In genomic region chr15:27756426-27756825, GRCm38 (mm10) we compare ENCODE assay signal across 24 mouse cellular contexts.
"Had no signal": no experiment of that assay in that cellular context is flagged by ENCODE, and none has a peak within 500 bp of the region (broad histone marks: within the 10 kb centered on the region; RNA-seq: fewer than 3 reads in every experiment).

No protein-coding gene starts in this region.

- H3K27ac ChIP-seq: kidney, postnatal 0 days; limb, embryonic 12.5 days; limb, embryonic 15.5 days; liver, embryonic 14.5 days; macrophage; midbrain, embryonic 10.5 days; midbrain, embryonic 13.5 days; stomach, postnatal 0 days had no signal

- H3K4me1 ChIP-seq: megakaryocyte, embryonic 14.5 days had no signal

- H3K9ac ChIP-seq: limb, embryonic 12.5 days; limb, embryonic 15.5 days; liver, embryonic 14.5 days; liver, postnatal 0 days; lung, embryonic 14.5 days; midbrain, embryonic 13.5 days had no signal

- H3K4me2 ChIP-seq: limb, embryonic 12.5 days; limb, embryonic 15.5 days; liver, embryonic 11.5 days; lung, embryonic 14.5 days; midbrain, embryonic 13.5 days had no signal

- ATAC-seq: intestine, embryonic 16.5 days; liver, postnatal 0 days; lung, postnatal 0 days; midbrain, embryonic 13.5 days; midbrain, embryonic 16.5 days had no signal

- H3K4me3 ChIP-seq: limb, embryonic 12.5 days; limb, embryonic 15.5 days; megakaryocyte, embryonic 14.5 days; midbrain, embryonic 10.5 days; midbrain, embryonic 13.5 days had no signal

- DNase-seq: kidney, adult 2 months; kidney, postnatal 25 days; left cerebral cortex, postnatal 4 days; liver, postnatal 0 days; lung, embryonic 14.5 days; right cerebral cortex, adult 18-20 months; right cerebral cortex, postnatal 14 days; right cerebral cortex, postnatal 4 days; thymus, adult 2 months; thymus, postnatal 14 days; thymus, postnatal 4 days had no signal

- H3K27me3 ChIP-seq: limb, embryonic 12.5 days; limb, embryonic 15.5 days; megakaryocyte, embryonic 14.5 days; midbrain, embryonic 13.5 days had no signal

- H3K9me3 ChIP-seq: limb, embryonic 12.5 days; limb, embryonic 15.5 days; megakaryocyte, embryonic 14.5 days; midbrain, embryonic 10.5 days; midbrain, embryonic 13.5 days had no signal
